Mouse (Mus musculus) embryonic fibroblast, embryonic 13.5 days (primary cell): ENCODE measurements around the gene Pck2. TPM values are rescaled to one million over a fixed set of nuclear protein-coding genes. Genes with fewer than 3 reads are reported as not detected.
A peak's percentile ranks its signal among the peaks of the same experiment; 100 is the strongest.

Experiments used
- H3K27ac ChIP-seq: 2 replicates; pipeline ENCODE4 v1.5.1; 2012; ENCODE audit warnings: low read length, control low read depth, inconsistent platforms; ENCODE audit not compliant: insufficient read depth
- H3K4me1 ChIP-seq: 2 replicates; pipeline ENCODE4 v1.6.1; 2011; ENCODE audit warnings: low read length; ENCODE audit not compliant: control insufficient read depth, insufficient read depth
- H3K4me3 ChIP-seq: 2 replicates; pipeline ENCODE4 v1.5.1; 2011; ENCODE audit warnings: mild to moderate bottlenecking, control low read depth, low read length; ENCODE audit not compliant: insufficient read depth
- CTCF ChIP-seq: IDR thresholded peaks from 2 replicates; pipeline ENCODE4 v1.5.1; 2011; ENCODE audit warnings: mild to moderate bottlenecking, control low read depth, low read length, moderate library complexity, borderline replicate concordance; ENCODE audit not compliant: insufficient read depth
- POLR2A ChIP-seq: IDR thresholded peaks from 2 replicates; pipeline ENCODE4 v1.6.1; 2011; ENCODE audit warnings: low read depth, mild to moderate bottlenecking, control low read depth, low read length, moderate library complexity
- polyA plus RNA-seq: library from polyadenylated mRNA; stranded (reverse); fragments of >200 nt; gene quantifications from 2 replicates; pipeline ENCODE4 v1.2.4, GENCODE M21; 2011; ENCODE audit warnings: low read depth; ENCODE audit not compliant: missing spikeins, insufficient read length

The Pck2 gene
- polyA plus RNA-seq, result 120 and 151 TPM in 2 replicates

DNA sequence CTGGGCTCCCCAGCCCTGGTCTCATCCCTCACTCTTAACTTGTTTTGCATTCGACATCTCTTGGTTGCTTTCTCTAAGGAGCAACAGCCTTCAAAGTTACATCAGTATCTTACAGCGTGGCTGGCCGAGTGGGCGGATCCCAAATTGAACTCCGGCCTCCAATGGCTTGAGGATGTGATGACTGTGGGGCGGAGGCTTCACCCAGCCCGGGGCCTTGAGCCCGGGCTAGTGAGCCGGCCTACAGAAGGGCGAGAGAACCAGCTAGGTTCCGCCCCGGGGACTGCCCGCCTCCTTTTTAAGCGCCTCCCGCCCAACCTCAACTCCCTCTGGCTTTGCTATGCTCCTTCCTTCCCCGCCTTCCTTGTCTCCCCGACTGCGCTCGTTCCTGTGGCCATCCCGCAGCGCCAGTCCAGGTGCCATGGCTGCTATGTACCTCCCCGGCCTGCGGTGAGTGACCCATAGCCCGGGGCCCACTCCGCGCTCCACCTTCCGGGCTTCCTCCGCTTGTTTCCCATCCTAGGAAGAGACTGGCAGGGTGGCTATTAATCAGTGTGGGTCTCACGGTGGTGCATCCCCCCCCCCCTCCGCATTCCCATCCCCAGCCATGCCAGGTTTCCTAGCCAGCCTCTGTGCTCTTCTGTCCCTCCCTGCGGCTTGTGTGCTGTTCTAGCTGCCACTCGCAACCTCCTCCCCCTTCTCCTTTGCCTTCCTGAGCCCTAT is at the start of gene Pck2:
Gene Pck2, plus strand, starts transcription at position 200 of the 720 bp plus-strand sequence.
- Histone ChIP-seq H3K27ac (peak within 1 kb of the TSS; percentile 95), H3K4me1 (0 out of 2 replicates have a peak, but pooled peaks cover 2% of the 10 kb centered on the region), H3K4me3 (peak within 1 kb of the TSS; percentile 83)
- TF ChIP-seq POLR2A (peak; percentile 92), CTCF (no peak)

GRCm38 (mm10) chr14:55490361-55491201 is 49.5 kb upstream of the Pck2 start, which contains the start of gene Carmil3:
Gene Carmil3 (plus strand): TSS chr14:55490651.
- TF ChIP-seq CTCF, result no peak
- no peak for TF ChIP-seq POLR2A
- H3K4me1 ChIP-seq, result no peaks in the 10 kb centered on the region
- no peak within 1 kb of the TSS for H3K27ac ChIP-seq
- peak within 1 kb of the TSS; percentile 55 for H3K4me3 ChIP-seq

GRCm38 (mm10) chr14:55491291-55491833 is 48.7 kb upstream of the Pck2 start:
- peak overlapping the region; percentile 55 for H3K4me3 ChIP-seq
- no peaks in the 10 kb centered on the region for H3K4me1 ChIP-seq
- TF ChIP-seq POLR2A (no peak), CTCF (no peak)
- H3K27ac ChIP-seq, result no peak overlapping the region

DNA sequence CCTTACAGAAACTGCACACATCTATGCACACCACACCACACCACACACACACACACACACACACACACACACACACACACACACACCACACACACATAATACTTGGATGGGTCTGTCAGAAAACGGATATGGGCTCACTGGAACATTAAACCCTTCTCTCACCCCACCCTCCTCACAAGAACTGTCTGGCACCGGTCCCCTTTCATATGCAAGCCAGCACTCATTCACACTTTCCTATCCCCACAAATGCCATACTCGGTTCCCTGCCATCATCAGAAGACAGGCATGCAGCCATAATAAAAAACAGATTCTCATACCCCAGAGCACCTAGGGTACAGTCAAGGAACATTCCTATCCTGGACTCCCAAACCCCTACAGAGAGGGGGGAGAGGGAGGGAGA is 48.0 kb upstream of the Pck2 start:
- Histone ChIP-seq H3K27ac (no peak overlapping the region), H3K4me3 (no peak overlapping the region), H3K4me1 (no peaks in the 10 kb centered on the region)
- TF ChIP-seq CTCF, result no peak
- TF ChIP-seq POLR2A, result no peak

DNA sequence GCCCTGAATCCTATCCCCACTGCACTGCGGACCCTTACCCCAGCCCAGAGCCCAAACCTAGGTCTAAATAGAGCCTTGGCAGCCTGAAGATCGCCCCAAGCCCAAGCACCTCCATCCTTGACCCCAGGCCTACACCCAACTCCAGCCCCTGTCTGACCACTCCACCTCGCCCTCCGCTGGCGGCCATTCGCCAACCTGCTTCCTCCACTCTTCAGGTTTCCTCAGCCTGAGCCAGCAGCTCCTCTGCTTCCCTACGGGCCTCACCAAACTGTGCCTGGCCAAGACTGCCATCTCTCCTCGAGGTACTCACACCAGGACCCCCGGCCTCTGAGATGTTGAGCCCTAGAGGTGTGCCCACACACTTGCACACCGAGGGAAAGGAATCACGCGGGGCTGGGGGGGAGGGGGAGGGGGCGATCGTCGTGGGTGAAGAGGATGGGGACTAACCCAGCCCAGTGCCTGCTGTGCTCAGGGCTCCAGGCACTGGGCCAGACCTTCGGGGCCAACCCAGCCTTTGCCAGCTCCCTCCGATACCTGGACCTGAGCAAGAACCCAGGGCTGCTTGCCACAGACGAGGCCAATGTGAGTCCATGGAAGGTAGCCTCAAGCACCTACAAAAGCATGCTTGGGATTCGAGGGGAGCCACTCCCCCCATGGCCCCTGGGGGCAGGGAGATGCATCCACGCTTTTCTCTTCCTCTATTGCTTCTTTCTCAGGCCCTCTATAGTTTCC is 44.4 kb upstream of the Pck2 start:
- no peak overlapping the region for H3K27ac ChIP-seq
- H3K4me1 ChIP-seq, result no peaks in the 10 kb centered on the region
- H3K4me3 ChIP-seq, result no peak overlapping the region
- TF ChIP-seq POLR2A (no peak), CTCF (no peak)

DNA sequence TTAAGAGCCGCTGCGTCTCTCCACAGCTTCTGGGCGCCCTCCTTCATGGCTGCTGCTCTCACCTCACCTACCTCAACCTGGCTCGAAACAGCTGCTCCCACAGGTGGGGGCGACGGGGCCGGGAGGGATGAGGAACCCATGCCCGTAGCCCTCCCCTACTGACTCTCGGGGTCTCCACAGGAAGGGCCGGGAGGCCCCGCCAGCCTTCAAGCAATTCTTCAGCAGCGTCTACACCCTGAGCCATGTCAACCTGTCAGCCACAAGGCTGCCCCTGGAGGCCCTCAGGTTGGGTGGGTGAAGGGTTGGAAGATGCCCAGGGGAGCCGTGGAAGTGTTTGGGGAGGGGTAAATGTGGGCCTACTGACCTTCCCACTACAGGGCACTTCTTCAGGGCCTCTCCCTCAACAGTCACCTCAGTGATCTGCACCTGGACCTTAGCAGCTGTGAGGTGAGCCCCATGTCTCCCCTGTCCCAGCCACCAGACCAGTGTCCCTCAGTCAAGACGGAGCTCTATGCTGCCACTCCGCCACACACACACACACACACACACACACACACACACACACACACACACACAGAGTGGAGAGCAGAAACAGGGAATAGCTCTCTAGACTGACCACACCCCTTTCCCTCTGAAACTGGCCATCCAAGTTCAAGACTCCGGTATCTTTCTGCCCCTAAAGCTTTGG is 43.2 kb upstream of the Pck2 start:
- H3K4me1 ChIP-seq, result no peaks in the 10 kb centered on the region
- TF ChIP-seq CTCF (no peak), POLR2A (no peak)
- no peak overlapping the region for H3K27ac ChIP-seq
- no peak overlapping the region for H3K4me3 ChIP-seq

- H3K4me3 ChIP-seq, result no peak overlapping the region
- no peaks in the 10 kb centered on the region for H3K4me1 ChIP-seq
- TF ChIP-seq CTCF (peak; percentile 92), POLR2A (no peak)
- H3K27ac ChIP-seq, result no peak overlapping the region
These were observed 42.6 kb upstream of the Pck2 start for GRCm38 (mm10) chr14:55497449-55497821.

DNA sequence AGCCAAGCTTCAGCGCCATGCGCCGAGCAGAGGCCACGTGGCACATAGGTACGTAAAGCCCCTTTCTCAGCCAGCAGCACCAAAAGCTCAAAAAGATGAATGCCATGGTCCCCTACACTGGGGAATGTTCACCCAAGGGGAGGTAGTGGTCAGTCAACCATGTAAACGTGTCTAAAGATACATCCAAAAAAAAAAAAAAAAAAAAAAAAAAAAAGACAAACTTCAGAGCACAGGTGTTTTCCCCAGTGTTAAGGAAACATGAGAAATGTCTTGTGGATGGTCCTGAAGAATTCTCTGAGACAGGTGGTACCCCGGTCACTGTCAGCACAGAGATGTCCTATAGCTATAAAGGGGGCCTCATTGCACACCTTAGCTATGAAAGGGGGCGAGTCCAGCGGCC is 34.5 kb upstream of the Pck2 start:
- Histone ChIP-seq H3K27ac (no peak overlapping the region), H3K4me3 (no peak overlapping the region), H3K4me1 (no peaks in the 10 kb centered on the region)
- TF ChIP-seq POLR2A (no peak), CTCF (no peak)

DNA sequence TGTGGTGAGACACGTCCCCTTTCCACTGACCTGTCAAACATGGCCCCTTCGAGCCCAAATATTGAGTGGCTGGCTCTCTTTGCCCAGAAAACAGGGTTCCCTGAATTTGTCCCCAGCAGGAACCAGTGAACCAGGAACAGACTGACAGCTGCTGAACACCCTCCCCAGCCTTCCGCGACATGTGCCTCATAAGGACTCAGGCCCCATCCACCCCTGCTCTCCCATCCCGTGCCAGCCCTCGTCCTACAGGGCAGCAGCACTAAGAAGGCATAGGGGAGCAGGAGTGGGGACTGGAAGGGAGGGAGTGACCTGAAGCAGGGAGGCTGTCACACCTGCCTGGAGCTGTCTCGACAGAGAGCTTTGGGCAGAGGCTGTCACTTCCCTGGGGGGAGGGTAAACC is 32.3 kb upstream of the Pck2 start:
- Histone ChIP-seq H3K4me1 (no peaks in the 10 kb centered on the region), H3K4me3 (no peak overlapping the region), H3K27ac (no peak overlapping the region)
- TF ChIP-seq CTCF (no peak), POLR2A (no peak)
